Mouse (Mus musculus): ENCODE measurements at regions not wholly inside any gene's neighbourhood (a gene's known extent, or its start where the extent isn't known, plus 50 kb on each side); places are given as distances from the start of the nearest gene placed in this dataset.
A peak's percentile ranks its signal among the peaks of the same experiment; 100 is the strongest.

- no peak for DNase-seq (ENCODE audit: extremely low spot score in 1 of 2, low spot score in 1 of 2)
Observed at GRCm38 (mm10) chr9:113309707-113310574, 398.1 kb downstream of the Pdcd6ip start.

GRCm38 (mm10) chr9:113305761-113306160, 402.3 kb downstream of the Pdcd6ip start:
- no peak for DNase-seq (ENCODE audit: extremely low spot score in 1 of 2, low spot score in 1 of 2)

- no peak for DNase-seq (ENCODE audit: extremely low spot score in 1 of 2, low spot score in 1 of 2)
Observed at GRCm38 (mm10) chr9:113302429-113302828, 405.6 kb downstream of the Pdcd6ip start.

GRCm38 (mm10) chr9:113300846-113301245, 407.2 kb downstream of the Pdcd6ip start:
- peak in 1 of 2 experiments; percentile 59 for DNase-seq (ENCODE audit: extremely low spot score in 1 of 2, low spot score in 1 of 2)

DNA sequence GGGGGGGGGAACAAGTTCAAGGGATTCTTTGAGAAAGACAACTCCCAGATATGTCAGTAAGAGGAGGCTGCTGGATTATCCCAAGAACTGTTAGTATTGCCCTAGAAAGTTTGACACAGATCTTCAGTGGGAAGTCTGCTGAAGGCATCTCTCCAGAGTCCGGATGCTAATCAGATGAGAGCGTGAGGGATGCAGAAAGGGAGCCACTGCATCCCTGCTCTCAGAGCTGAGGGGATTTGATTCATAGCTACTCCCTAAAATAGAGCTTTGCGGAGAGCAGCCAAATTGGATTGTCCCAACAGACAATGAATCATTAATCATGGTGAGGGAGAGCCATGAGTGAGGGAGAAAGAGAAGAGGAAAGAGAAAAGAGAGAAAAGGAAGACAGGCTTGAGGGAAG, 408.2 kb downstream of the Pdcd6ip start:
- DNase-seq (ENCODE audit: extremely low spot score in 1 of 2, low spot score in 1 of 2), result no peak

- DNase-seq (ENCODE audit: extremely low spot score in 1 of 2, low spot score in 1 of 2), result no peak
Observed at GRCm38 (mm10) chr9:113295850-113296467, 412.1 kb downstream of the Pdcd6ip start.

DNA sequence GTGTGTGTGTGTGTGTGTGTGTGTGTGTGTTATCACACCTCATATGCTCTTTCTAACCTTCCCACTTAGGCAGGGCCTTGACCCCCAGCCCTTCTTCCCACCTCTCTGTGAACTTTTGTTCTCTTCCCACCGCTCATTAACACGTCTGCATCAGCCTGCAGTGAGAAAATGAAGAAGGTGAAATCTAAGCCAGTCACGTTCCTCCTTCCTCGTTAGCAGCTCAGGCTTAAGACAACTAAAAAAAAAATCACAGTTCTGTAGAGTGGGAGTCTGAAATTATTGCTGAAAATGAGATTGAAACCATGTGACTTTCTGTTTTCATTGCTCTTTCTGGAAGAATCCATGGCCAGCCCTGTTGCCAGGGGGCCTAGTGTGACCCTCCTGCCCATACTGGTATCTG, 420.7 kb downstream of the Pdcd6ip start:
- DNase-seq (ENCODE audit: extremely low spot score in 1 of 2, low spot score in 1 of 2), result no peak

- DNase-seq (ENCODE audit: extremely low spot score in 1 of 2, low spot score in 1 of 2), result no peak
Observed at GRCm38 (mm10) chr9:113283244-113283643, 424.8 kb downstream of the Pdcd6ip start.

- no peak for DNase-seq (ENCODE audit: extremely low spot score in 1 of 2, low spot score in 1 of 2)
Observed at GRCm38 (mm10) chr9:113270595-113270994, 437.5 kb downstream of the Pdcd6ip start.

DNA sequence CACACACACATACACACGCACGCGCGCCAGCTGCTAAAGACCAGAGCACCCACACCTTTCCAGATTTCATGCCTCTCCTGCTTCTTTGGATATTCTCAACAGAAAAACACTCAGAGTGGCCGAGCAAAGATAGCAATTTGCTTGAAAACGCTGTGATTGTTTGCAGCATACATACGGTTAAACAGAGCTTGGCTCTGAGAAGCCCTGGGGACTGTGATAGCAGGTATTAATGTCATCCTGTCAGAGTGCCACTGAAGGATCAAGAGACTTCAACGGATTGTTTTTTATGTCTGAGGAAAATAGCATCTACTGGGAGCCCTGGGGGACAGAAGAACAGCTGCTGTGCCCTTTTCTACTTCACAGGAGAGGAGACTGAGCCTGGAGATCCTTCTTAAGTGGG, 440.4 kb downstream of the Pdcd6ip start:
- DNase-seq (ENCODE audit: extremely low spot score in 1 of 2, low spot score in 1 of 2), result no peak

DNA sequence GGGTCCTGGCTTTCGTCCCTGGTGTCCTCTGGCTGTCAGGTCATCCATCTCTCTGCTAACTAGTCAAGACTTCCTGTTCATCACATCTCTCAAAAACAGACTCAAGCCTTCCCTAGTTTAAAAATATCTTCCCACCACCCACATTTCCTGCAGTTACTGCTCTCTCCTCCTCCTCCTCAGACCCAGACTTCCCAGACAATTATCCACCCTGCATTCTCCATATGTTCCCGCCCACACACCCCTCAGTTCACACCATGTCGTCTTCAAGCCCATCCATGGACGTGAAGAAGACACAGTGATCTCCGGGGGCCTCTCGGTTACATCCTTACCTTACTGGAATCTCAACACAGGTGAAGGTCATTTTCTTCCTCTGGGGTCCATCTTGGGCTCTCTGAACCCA, 444.4 kb downstream of the Pdcd6ip start:
- DNase-seq (ENCODE audit: extremely low spot score in 1 of 2, low spot score in 1 of 2), result no peak

DNA sequence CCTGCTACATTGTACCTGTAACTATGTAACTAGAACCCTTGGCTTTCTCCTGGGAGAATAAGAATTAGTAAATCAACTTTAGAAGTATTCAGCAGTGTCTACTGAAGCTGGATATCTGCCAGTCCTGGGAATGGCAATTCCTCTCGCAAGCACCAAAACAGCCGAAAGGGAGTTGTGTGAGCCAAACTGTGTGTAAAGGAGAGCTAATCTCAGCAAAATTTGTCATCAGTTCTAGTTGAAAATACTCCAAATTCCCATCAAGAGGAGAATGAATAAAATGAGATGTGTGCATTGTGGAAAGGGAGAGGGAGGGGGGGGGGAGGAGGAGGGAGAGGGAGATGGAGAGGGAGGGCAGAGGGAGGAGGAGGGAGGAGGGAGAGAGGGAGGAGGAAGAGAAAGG, 447.8 kb downstream of the Pdcd6ip start:
- no peak for DNase-seq (ENCODE audit: extremely low spot score in 1 of 2, low spot score in 1 of 2)

GRCm38 (mm10) chr9:113258556-113258955, 449.5 kb downstream of the Pdcd6ip start:
- no peak for DNase-seq (ENCODE audit: extremely low spot score in 1 of 2, low spot score in 1 of 2)

- DNase-seq (ENCODE audit: extremely low spot score in 1 of 2, low spot score in 1 of 2), result no peak
Observed at GRCm38 (mm10) chr9:113248703-113249274, 459.3 kb downstream of the Pdcd6ip start.

GRCm38 (mm10) chr9:113247950-113248349, 460.1 kb downstream of the Pdcd6ip start:
- no peak for DNase-seq (ENCODE audit: extremely low spot score in 1 of 2, low spot score in 1 of 2)

DNA sequence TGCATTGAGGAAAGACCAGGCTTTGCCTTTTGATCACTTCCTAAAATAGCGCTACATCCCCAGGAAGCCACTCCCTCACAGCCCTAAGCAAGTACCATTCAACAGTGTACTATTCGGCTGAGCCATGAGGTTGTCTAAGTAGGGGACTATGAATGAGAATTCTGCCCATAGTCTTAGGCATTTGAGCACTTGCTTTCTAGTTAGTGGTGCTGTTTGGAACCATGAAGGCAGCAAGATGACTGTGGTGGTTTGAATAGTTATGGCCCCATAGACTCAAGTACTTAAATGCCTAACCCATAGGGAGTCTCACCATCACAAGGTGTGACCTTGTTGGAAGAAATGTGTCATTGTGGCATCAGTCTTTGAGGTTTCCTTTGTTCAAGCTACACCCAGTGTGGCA, 464.2 kb downstream of the Pdcd6ip start:
- DNase-seq (ENCODE audit: extremely low spot score in 1 of 2, low spot score in 1 of 2), result no peak

- no peak for DNase-seq (ENCODE audit: extremely low spot score in 1 of 2, low spot score in 1 of 2)
Observed at GRCm38 (mm10) chr9:113233370-113233769, 474.7 kb downstream of the Pdcd6ip start.

DNA sequence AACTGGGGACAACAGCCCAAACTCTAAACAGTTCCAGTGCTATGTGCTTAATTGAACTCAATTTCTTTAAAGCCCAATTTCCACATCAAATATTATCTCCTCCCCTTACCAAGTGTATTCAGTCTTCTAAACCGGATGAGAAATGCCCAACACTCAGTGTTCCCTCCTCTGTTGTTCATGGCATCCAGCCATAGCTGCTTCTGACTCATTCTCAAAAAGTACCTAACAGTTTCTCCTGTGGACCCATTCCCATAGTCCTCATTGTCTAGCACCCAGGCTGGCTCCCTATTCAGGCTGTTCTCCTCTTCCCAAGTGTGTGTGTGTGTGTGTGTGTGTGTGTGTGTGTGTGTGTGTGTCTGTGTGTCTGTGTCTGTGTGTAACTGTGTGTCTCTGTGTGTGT, 478.7 kb downstream of the Pdcd6ip start:
- no peak for DNase-seq (ENCODE audit: extremely low spot score in 1 of 2, low spot score in 1 of 2)

DNA sequence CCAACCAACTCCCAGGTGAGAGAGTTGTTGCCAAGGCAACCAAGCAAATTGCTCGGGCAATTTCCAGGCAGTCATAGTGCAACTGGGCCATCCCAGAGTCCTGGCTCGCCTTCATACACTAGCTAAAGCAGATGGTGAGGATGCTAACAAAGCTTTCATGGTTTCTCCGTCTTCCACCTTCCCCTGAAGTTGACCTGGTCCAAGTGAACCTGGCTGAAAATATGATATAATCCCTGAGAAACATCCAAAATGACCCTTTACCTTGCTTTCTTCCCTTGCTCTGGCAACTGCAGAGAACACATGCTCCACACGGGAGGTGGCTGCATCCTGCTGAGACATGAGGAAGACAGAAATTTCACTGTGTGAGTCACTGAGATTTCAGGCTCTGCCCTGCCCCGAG, 494.1 kb downstream of the Pdcd6ip start:
- DNase-seq (ENCODE audit: extremely low spot score in 1 of 2, low spot score in 1 of 2), result no peak

DNA sequence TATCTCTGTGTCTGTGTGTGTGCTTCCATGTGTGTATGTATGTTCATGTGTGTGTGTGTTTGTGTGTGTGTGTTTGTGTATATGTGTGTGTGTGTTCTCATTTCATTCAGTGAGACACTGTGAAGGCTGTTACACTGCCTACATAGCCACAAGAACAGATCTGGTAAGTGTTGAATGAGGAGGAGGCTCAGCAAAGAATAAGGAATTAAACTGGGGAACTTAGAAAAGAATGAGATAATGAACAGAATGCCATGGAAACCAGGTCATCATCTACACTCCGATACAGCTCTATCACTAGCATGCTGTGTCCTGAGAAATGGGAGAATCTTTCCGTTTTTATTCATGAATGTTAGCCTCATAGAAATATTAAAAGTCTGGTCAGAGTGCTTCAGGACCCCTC, 495.7 kb downstream of the Pdcd6ip start:
- DNase-seq (ENCODE audit: extremely low spot score in 1 of 2, low spot score in 1 of 2), result no peak

GRCm38 (mm10) chr9:113208181-113208580, 499.9 kb downstream of the Pdcd6ip start:
- no peak for DNase-seq (ENCODE audit: extremely low spot score in 1 of 2, low spot score in 1 of 2)

GRCm38 (mm10) chr9:113199241-113199640, 508.8 kb downstream of the Pdcd6ip start:
- no peak for DNase-seq (ENCODE audit: extremely low spot score in 1 of 2, low spot score in 1 of 2)

All from layer of hippocampus, postnatal 25 days (tissue).